Mouse (Mus musculus) embryonic facial prominence, embryonic 11.5 days (tissue): Measurements from ENCODE around the gene Aanat. TPM values are rescaled to one million over a fixed set of nuclear protein-coding genes. Genes with fewer than 3 reads are reported as not detected.

Source experiments
- ATAC-seq: fragments of 200-750 bp; cut with Nextera tagmentation; replicated peaks from 2 replicates; pipeline ENCODE4 v1.8.0; 2017; ENCODE audit warnings: low read depth; ENCODE audit not compliant: insufficient number of reproducible peaks, low FRiP score, low TSS enrichment
- DNase-seq: peaks from one replicate; pipeline ENCODE4 v3.0.0-alpha.2; 2015; ENCODE audit warnings: low spot score
- H3K27ac ChIP-seq: fragments of 300-500 bp; sonication (generic); replicated peaks from 2 replicates; pipeline ENCODE4 v1.5.1; 2014; ENCODE audit warnings: mild to moderate bottlenecking, low read depth, low read length, control low read depth
- H3K27me3 ChIP-seq: fragments of 300-500 bp; sonication (generic); 2 replicates; pipeline ENCODE4 v1.6.1; 2014; ENCODE audit warnings: mild to moderate bottlenecking, low read length, moderate library complexity, mixed read lengths; ENCODE audit not compliant: control insufficient read depth, insufficient read depth
- H3K36me3 ChIP-seq: fragments of 300-500 bp; sonication (generic); replicated peaks from 2 replicates; pipeline ENCODE4 v1.6.1; 2014; ENCODE audit warnings: low read depth, mild to moderate bottlenecking, low read length, moderate library complexity, mixed read lengths; ENCODE audit not compliant: control insufficient read depth, insufficient read depth
- H3K4me1 ChIP-seq: fragments of 300-500 bp; sonication (generic); 2 replicates; pipeline ENCODE4 v1.6.1; 2014; ENCODE audit warnings: low read length, mixed read lengths; ENCODE audit not compliant: control insufficient read depth, insufficient read depth
- H3K4me2 ChIP-seq: fragments of 300-500 bp; sonication (generic); 2 replicates; pipeline ENCODE4 v1.6.1; 2014; ENCODE audit warnings: low read depth, mild to moderate bottlenecking, control low read depth, low read length, moderate library complexity
- H3K4me3 ChIP-seq: fragments of 300-500 bp; sonication (generic); 2 replicates; pipeline ENCODE4 v1.5.1; 2014; ENCODE audit warnings: low read depth, low read length, control low read depth
- H3K9ac ChIP-seq: fragments of 300-500 bp; sonication (generic); replicated peaks from 2 replicates; pipeline ENCODE4 v1.6.1; 2014; ENCODE audit warnings: mild to moderate bottlenecking, control low read depth, low read length
- H3K9me3 ChIP-seq: fragments of 300-500 bp; sonication (generic); replicated peaks from 2 replicates; pipeline ENCODE4 v1.6.1; 2016; ENCODE audit warnings: mild to moderate bottlenecking, low read length, inconsistent platforms, mixed read lengths; ENCODE audit not compliant: control insufficient read depth
- WGBS: fragments of 180-500 bp; shearing (Covaris S2); extraction: QIAGEN DNeasy Blood & Tissue Kit; methylation state at CpG from one replicate; pipeline ENCODE4 v1.1.7; 2014; 5-methylcytosine and 5-hydroxymethylcytosine counted together
- polyA plus RNA-seq: library from polyadenylated mRNA; unstranded; fragments of >200 nt; fragmentation: Nextera tagmentation; extraction: Ambion mirVana; gene quantifications from 2 replicates; pipeline ENCODE4 v1.2.1, GENCODE M21; 2014

Gene Aanat
- polyA plus RNA-seq, 1 experiment from 2014 or later, result not detected

- Histone ChIP-seq H3K4me3 (no peak overlapping the region), H3K27ac (no peak overlapping the region), H3K9ac (no peak overlapping the region), H3K9me3 (no peaks in the 10 kb centered on the region), H3K27me3 (peaks cover 8% of the 10 kb centered on the region; the same call in 1 of the 2 replicates), H3K36me3 (no peaks in the 10 kb centered on the region), H3K4me1 (peaks cover 3% of the 10 kb centered on the region; the same call in 1 of the 2 replicates), H3K4me2 (no peak overlapping the region)
- WGBS, result 77% methylated on average over 10 of the region's 10 CpGs
- ATAC-seq, result no peak
- DNase-seq, result no peak
Observed at GRCm38 (mm10) chr11:116620559-116621253, 34.5 kb downstream of the Aanat start.

GRCm38 (mm10) chr11:116621258-116621704, 35.0 kb downstream of the Aanat start:
- Histone ChIP-seq H3K36me3 (no peaks in the 10 kb centered on the region), H3K4me3 (no peak overlapping the region), H3K4me2 (no peak overlapping the region), H3K27ac (no peak overlapping the region), H3K27me3 (peaks cover 8% of the 10 kb centered on the region; the same call in 1 of the 2 replicates), H3K4me1 (peaks cover 3% of the 10 kb centered on the region; the same call in 1 of the 2 replicates), H3K9ac (no peak overlapping the region; the same call in 1 of the 2 replicates), H3K9me3 (no peaks in the 10 kb centered on the region)
- 38% methylated on average over 6 of the region's 6 CpGs for WGBS
- DNase-seq, result peak; percentile 41
- no peak for ATAC-seq

- Histone ChIP-seq H3K9me3 (no peaks in the 10 kb centered on the region), H3K9ac (peak overlapping the region; percentile 64), H3K4me1 (peaks cover 3% of the 10 kb centered on the region; the same call in 1 of the 2 replicates), H3K4me3 (peak overlapping the region; percentile 64), H3K27ac (no peak overlapping the region), H3K4me2 (peak overlapping the region; percentile 93), H3K27me3 (peaks cover 8% of the 10 kb centered on the region; the same call in 1 of the 2 replicates), H3K36me3 (no peaks in the 10 kb centered on the region)
- DNase-seq, result no peak
- WGBS, result 5% methylated on average over 40 of the region's 40 CpGs
- no peak for ATAC-seq
Observed at GRCm38 (mm10) chr11:116623281-116624124, 37.3 kb downstream of the Aanat start.

- Histone ChIP-seq H3K27ac (no peak overlapping the region), H3K9ac (peak overlapping the region; percentile 64), H3K4me1 (peaks cover 3% of the 10 kb centered on the region; the same call in 1 of the 2 replicates), H3K9me3 (no peaks in the 10 kb centered on the region), H3K27me3 (peaks cover 8% of the 10 kb centered on the region; the same call in 1 of the 2 replicates), H3K4me2 (peak overlapping the region; percentile 93), H3K4me3 (peak overlapping the region; percentile 64), H3K36me3 (no peaks in the 10 kb centered on the region)
- ATAC-seq (no peak), DNase-seq (peak; percentile 82)
- WGBS, result 13% methylated on average over 42 of the region's 42 CpGs
Observed at GRCm38 (mm10) chr11:116624131-116624832, 38.0 kb downstream of the Aanat start.

- DNase-seq (peak; percentile 62), ATAC-seq (no peak)
- Histone ChIP-seq H3K27me3 (peaks cover 8% of the 10 kb centered on the region; the same call in 1 of the 2 replicates), H3K36me3 (no peaks in the 10 kb centered on the region), H3K9ac (no peak overlapping the region), H3K9me3 (no peaks in the 10 kb centered on the region), H3K4me1 (peaks cover 3% of the 10 kb centered on the region; the same call in 1 of the 2 replicates), H3K4me2 (no peak overlapping the region), H3K4me3 (no peak overlapping the region), H3K27ac (no peak overlapping the region)
- whole genome bisulfite sequencing, result 71% methylated on average over 17 of the region's 17 CpGs
Observed at GRCm38 (mm10) chr11:116625081-116626000, 39.1 kb downstream of the Aanat start.

GRCm38 (mm10) chr11:116626299-116627071, 40.3 kb downstream of the Aanat start, which contains the start of gene Rhbdf2:
Gene Rhbdf2, minus strand, starts transcription at chr11:116627019.
- H3K4me1 ChIP-seq, result peaks cover 3% of the 10 kb centered on the region; the same call in 1 of the 2 replicates
- WGBS, result 75% methylated on average over 10 of the region's 10 CpGs
- no peak within 1 kb of the TSS for H3K9ac ChIP-seq
- H3K27ac ChIP-seq, result no peak within 1 kb of the TSS
- H3K4me3 ChIP-seq, result no peak within 1 kb of the TSS
- H3K9me3 ChIP-seq, result no peaks in the 10 kb centered on the region
- no peak for ATAC-seq
- no peak for DNase-seq
- no peaks in the 10 kb centered on the region for H3K36me3 ChIP-seq
- H3K4me2 ChIP-seq, result no peak within 1 kb of the TSS
- H3K27me3 ChIP-seq, result peaks cover 8% of the 10 kb centered on the region; the same call in 1 of the 2 replicates
